In the genomic region with DNA sequence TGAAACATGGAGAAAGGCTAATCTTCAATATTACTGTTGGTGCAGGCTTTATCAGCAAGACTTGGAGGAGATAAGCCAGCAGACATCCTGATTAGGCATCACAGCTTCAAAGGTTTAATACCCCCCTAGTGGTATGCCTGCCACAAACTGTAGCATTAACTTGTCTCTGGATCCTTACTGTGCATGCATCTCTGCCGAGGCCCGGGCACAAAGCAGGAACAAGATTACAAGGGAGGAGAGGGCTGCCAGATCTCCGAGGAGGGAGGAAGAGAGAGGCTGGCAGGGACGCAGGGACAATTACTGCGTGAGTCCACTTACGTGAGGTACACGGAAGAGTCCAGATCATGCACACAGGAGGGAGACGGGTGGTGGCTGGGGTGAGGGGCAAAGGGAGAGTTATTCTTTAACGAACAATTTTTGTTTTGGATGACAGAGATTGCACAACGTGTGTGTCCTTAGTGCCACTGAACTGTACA, we compare ENCODE assay signal across 10 mouse cellular contexts. TPM values are rescaled to one million over a fixed set of nuclear protein-coding genes. Genes with fewer than 3 reads are reported as not detected.
DNase-seq lines count a peak whose midpoint lies in the region; ATAC-seq and TF ChIP-seq lines count a peak whose summit lies in the region.
"Had no signal": no experiment of that assay in that cellular context is flagged by ENCODE, and none has a peak within 500 bp of the region (broad histone marks: within the 10 kb centered on the region; RNA-seq: fewer than 3 reads in every experiment).

No protein-coding gene starts in this region.

- H3K4me2 ChIP-seq in forebrain, embryonic 13.5 days: no peak overlapping the region
- no peak overlapping the region for H3K4me2 ChIP-seq in forebrain, embryonic 16.5 days (ENCODE audit: low read length)
- H3K4me2 ChIP-seq in midbrain, embryonic 11.5 days: no peak overlapping the region
- no peak overlapping the region for H3K4me2 ChIP-seq in intestine, embryonic 16.5 days (ENCODE audit: low read depth, low read length)
- H3K4me2 ChIP-seq in stomach, postnatal 0 days (replicated peaks; ENCODE audit: low read depth): no peak overlapping the region

- H3K36me3 ChIP-seq in forebrain, embryonic 13.5 days (ENCODE audit: poor library complexity, severe bottlenecking): no peaks in the 10 kb centered on the region
- no peaks in the 10 kb centered on the region for H3K36me3 ChIP-seq in forebrain, embryonic 16.5 days (ENCODE audit: control insufficient read depth, insufficient read depth)
- no peaks in the 10 kb centered on the region for H3K36me3 ChIP-seq in midbrain, embryonic 11.5 days (ENCODE audit: control insufficient read depth, insufficient read depth, low read length)
- no peaks in the 10 kb centered on the region for H3K36me3 ChIP-seq in midbrain, embryonic 10.5 days
- H3K36me3 ChIP-seq in intestine, embryonic 16.5 days (ENCODE audit: control insufficient read depth, insufficient read depth, low read length): no peaks in the 10 kb centered on the region
- H3K36me3 ChIP-seq in stomach, postnatal 0 days (ENCODE audit: control insufficient read depth, insufficient read depth, low read length): no peaks in the 10 kb centered on the region

- H3K9me3 ChIP-seq in forebrain, embryonic 13.5 days (replicated peaks): no peaks in the 10 kb centered on the region; the same call in 1 of the 2 replicates
- H3K9me3 ChIP-seq in forebrain, embryonic 16.5 days (ENCODE audit: control insufficient read depth, low read length): no peaks in the 10 kb centered on the region
- H3K9me3 ChIP-seq in midbrain, embryonic 11.5 days (ENCODE audit: control insufficient read depth, low read length): no peaks in the 10 kb centered on the region
- no peaks in the 10 kb centered on the region for H3K9me3 ChIP-seq in midbrain, embryonic 10.5 days (replicated peaks)
- no peaks in the 10 kb centered on the region for H3K9me3 ChIP-seq in intestine, embryonic 16.5 days (ENCODE audit: control insufficient read depth, low read length)
- H3K9me3 ChIP-seq in stomach, postnatal 0 days (ENCODE audit: control insufficient read depth, low read length): no peaks in the 10 kb centered on the region

- TF ChIP-seq CTCF in stomach, postnatal 0 days (IDR thresholded peaks at IDR 0.05; ENCODE audit: low read depth): 0 out of 2 replicates have a peak, but pooled peaks have one; percentile 2

- no peak overlapping the region for H3K9ac ChIP-seq in forebrain, embryonic 13.5 days
- H3K9ac ChIP-seq in forebrain, embryonic 16.5 days (replicated peaks; ENCODE audit: low read depth, low read length): no peak overlapping the region
- H3K9ac ChIP-seq in midbrain, embryonic 11.5 days (ENCODE audit: low read length): peak overlapping the region; percentile 12
- H3K9ac ChIP-seq in intestine, embryonic 16.5 days (ENCODE audit: low read depth, low read length): no peak overlapping the region
- H3K9ac ChIP-seq in stomach, postnatal 0 days (ENCODE audit: low read length): no peak overlapping the region

- 43% methylated on average over 10 of the region's 10 CpGs for WGBS in forebrain, embryonic 13.5 days
- WGBS in forebrain, embryonic 16.5 days: 44% methylated on average over 10 of the region's 10 CpGs
- WGBS in midbrain, embryonic 11.5 days: 68% methylated on average over 10 of the region's 10 CpGs
- 72% methylated on average over 10 of the region's 10 CpGs for WGBS in midbrain, embryonic 10.5 days
- WGBS in intestine, embryonic 16.5 days: 49% methylated on average over 10 of the region's 10 CpGs
- 56% methylated on average over 10 of the region's 10 CpGs for WGBS in stomach, postnatal 0 days

- H3K4me3 ChIP-seq in forebrain, embryonic 13.5 days: no peak overlapping the region
- no peak overlapping the region for H3K4me3 ChIP-seq in forebrain, embryonic 16.5 days (replicated peaks; ENCODE audit: low read length)
- no peak overlapping the region for H3K4me3 ChIP-seq in midbrain, embryonic 11.5 days (ENCODE audit: low read depth, low read length)
- H3K4me3 ChIP-seq in midbrain, embryonic 10.5 days: no peak overlapping the region
- H3K4me3 ChIP-seq in intestine, embryonic 16.5 days (ENCODE audit: low read length): no peak overlapping the region
- no peak overlapping the region for H3K4me3 ChIP-seq in stomach, postnatal 0 days (ENCODE audit: low read depth, low read length)

- H3K27ac ChIP-seq in forebrain, embryonic 13.5 days: no peak overlapping the region
- no peak overlapping the region for H3K27ac ChIP-seq in forebrain, embryonic 16.5 days (ENCODE audit: low read length)
- H3K27ac ChIP-seq in midbrain, embryonic 11.5 days (ENCODE audit: low read depth, low read length): no peak overlapping the region
- no peak overlapping the region for H3K27ac ChIP-seq in midbrain, embryonic 10.5 days (replicated peaks)
- H3K27ac ChIP-seq in intestine, embryonic 16.5 days (ENCODE audit: low read length): no peak overlapping the region
- no peak overlapping the region for H3K27ac ChIP-seq in stomach, postnatal 0 days (replicated peaks)
- H3K27ac ChIP-seq: macrophage had no signal

- DNase-seq in midbrain, embryonic 11.5 days (ENCODE audit: low spot score, missing footprints): no peak
- no peak for DNase-seq in midbrain, embryonic 10.5 days (ENCODE audit: low spot score)
- no peak for DNase-seq in stomach, postnatal 0 days (ENCODE audit: low spot score)
- DNase-seq in thymus, postnatal 0 days (ENCODE audit: low spot score): no peak
- no peak for DNase-seq in urinary bladder, postnatal 4 days (ENCODE audit: low spot score in 2 of 2)

- ATAC-seq in forebrain, embryonic 13.5 days: 0 out of 2 replicates have a peak, but pooled peaks have one; percentile 30
- no peak for ATAC-seq in forebrain, embryonic 16.5 days
- no peak for ATAC-seq in midbrain, embryonic 11.5 days (ENCODE audit: low FRiP score)
- peak; percentile 74 for ATAC-seq in intestine, embryonic 16.5 days
- ATAC-seq in stomach, postnatal 0 days (ENCODE audit: low FRiP score, low TSS enrichment): no peak

- peaks cover 33% of the 10 kb centered on the region for H3K4me1 ChIP-seq in forebrain, embryonic 13.5 days
- peaks cover 20% of the 10 kb centered on the region for H3K4me1 ChIP-seq in forebrain, embryonic 16.5 days (replicated peaks; ENCODE audit: control insufficient read depth, insufficient read depth, low read length)
- H3K4me1 ChIP-seq in midbrain, embryonic 11.5 days (ENCODE audit: control insufficient read depth, insufficient read depth, low read length): peaks cover 5% of the 10 kb centered on the region
- H3K4me1 ChIP-seq in midbrain, embryonic 10.5 days: peaks cover 22% of the 10 kb centered on the region
- H3K4me1 ChIP-seq in intestine, embryonic 16.5 days (ENCODE audit: control insufficient read depth, insufficient read depth, low read length): peaks cover 11% of the 10 kb centered on the region; the same call in 1 of the 2 replicates
- no peaks in the 10 kb centered on the region for H3K4me1 ChIP-seq in stomach, postnatal 0 days (replicated peaks; ENCODE audit: control insufficient read depth, insufficient read depth)

- TF ChIP-seq EP300 in stomach, postnatal 0 days (optimal IDR thresholded peaks at IDR 0.05): no peak

- H3K27me3 ChIP-seq in forebrain, embryonic 13.5 days: no peaks in the 10 kb centered on the region
- H3K27me3 ChIP-seq in forebrain, embryonic 16.5 days (replicated peaks; ENCODE audit: control insufficient read depth, insufficient read depth, low read length): peaks cover 3% of the 10 kb centered on the region
- no peaks in the 10 kb centered on the region for H3K27me3 ChIP-seq in midbrain, embryonic 11.5 days (ENCODE audit: control insufficient read depth, insufficient read depth, low read length)
- H3K27me3 ChIP-seq in midbrain, embryonic 10.5 days (ENCODE audit: low read depth, poor library complexity, severe bottlenecking): no peaks in the 10 kb centered on the region
- H3K27me3 ChIP-seq in intestine, embryonic 16.5 days (replicated peaks; ENCODE audit: control insufficient read depth, insufficient read depth, low read length): no peaks in the 10 kb centered on the region
- H3K27me3 ChIP-seq in stomach, postnatal 0 days (ENCODE audit: control insufficient read depth, insufficient read depth, low read length): no peaks in the 10 kb centered on the region
- H3K27me3 ChIP-seq: CH12.LX had no signal

RNA-seq across cellular contexts. Expression of gene Stat5b, which starts 21.8 kb away (rescaled TPM):
- 11.1 and 14.0 TPM in 2 replicates for polyA plus RNA-seq in forebrain, embryonic 13.5 days (2015; fragmentation: Nextera tagmentation; extraction: Ambion mirVana)
- polyA plus RNA-seq in forebrain, embryonic 16.5 days (2015; fragmentation: Nextera tagmentation; extraction: Ambion mirVana): 9.8 and 11.9 TPM in 2 replicates
- polyA plus RNA-seq in midbrain, embryonic 11.5 days (2014; fragmentation: Nextera tagmentation; extraction: Ambion mirVana): 14.6 and 17.3 TPM in 2 replicates
- polyA plus RNA-seq in midbrain, embryonic 10.5 days (2016; fragmentation: Nextera tagmentation; extraction: Ambion mirVana): 15.0 and 15.9 TPM in 2 replicates
- 20.5 and 22.8 TPM in 2 replicates for polyA plus RNA-seq in intestine, embryonic 16.5 days (2015; fragmentation: Nextera tagmentation; extraction: Ambion mirVana)
- 16.1 and 17.3 TPM in 2 replicates for polyA plus RNA-seq in stomach, postnatal 0 days (2015; fragmentation: Nextera tagmentation; extraction: Ambion mirVana)
- polyA plus RNA-seq in thymus, postnatal 0 days (2015; fragmentation: Nextera tagmentation; extraction: Ambion mirVana): 99.6 and 105 TPM in 2 replicates

RNA-seq across cellular contexts. Expression of gene Stat5a, which starts 30.4 kb away (rescaled TPM):
- polyA plus RNA-seq in forebrain, embryonic 13.5 days (2015; fragmentation: Nextera tagmentation; extraction: Ambion mirVana): 0.85 and 1.2 TPM in 2 replicates
- 1.0 and 1.2 TPM in 2 replicates for polyA plus RNA-seq in forebrain, embryonic 16.5 days (2015; fragmentation: Nextera tagmentation; extraction: Ambion mirVana)
- polyA plus RNA-seq in midbrain, embryonic 11.5 days (2014; fragmentation: Nextera tagmentation; extraction: Ambion mirVana): 0.97 and 1.4 TPM in 2 replicates
- polyA plus RNA-seq in midbrain, embryonic 10.5 days (2016; fragmentation: Nextera tagmentation; extraction: Ambion mirVana): 1.7 TPM in 2 replicates
- 5.8 and 6.2 TPM in 2 replicates for polyA plus RNA-seq in intestine, embryonic 16.5 days (2015; fragmentation: Nextera tagmentation; extraction: Ambion mirVana)
- polyA plus RNA-seq in stomach, postnatal 0 days (2015; fragmentation: Nextera tagmentation; extraction: Ambion mirVana): 13.0 and 13.5 TPM in 2 replicates
- polyA plus RNA-seq in thymus, postnatal 0 days (2015; fragmentation: Nextera tagmentation; extraction: Ambion mirVana): 61.2 and 62.7 TPM in 2 replicates

RNA-seq across cellular contexts. Expression of gene Ghdc, which starts 58.0 kb away (rescaled TPM):
- polyA plus RNA-seq in forebrain, embryonic 13.5 days (2015; fragmentation: Nextera tagmentation; extraction: Ambion mirVana): 1.9 and 2.4 TPM in 2 replicates
- polyA plus RNA-seq in forebrain, embryonic 16.5 days (2015; fragmentation: Nextera tagmentation; extraction: Ambion mirVana): 2.5 and 5.0 TPM in 2 replicates
- 1.3 and 1.7 TPM in 2 replicates for polyA plus RNA-seq in midbrain, embryonic 11.5 days (2014; fragmentation: Nextera tagmentation; extraction: Ambion mirVana)
- polyA plus RNA-seq in midbrain, embryonic 10.5 days (2016; fragmentation: Nextera tagmentation; extraction: Ambion mirVana): 3.9 and 4.4 TPM in 2 replicates
- 6.5 and 6.7 TPM in 2 replicates for polyA plus RNA-seq in intestine, embryonic 16.5 days (2015; fragmentation: Nextera tagmentation; extraction: Ambion mirVana)
- polyA plus RNA-seq in stomach, postnatal 0 days (2015; fragmentation: Nextera tagmentation; extraction: Ambion mirVana): 3.6 and 3.9 TPM in 2 replicates
- polyA plus RNA-seq in thymus, postnatal 0 days (2015; fragmentation: Nextera tagmentation; extraction: Ambion mirVana): 2.4 and 2.7 TPM in 2 replicates

Comparison
In these comparisons a context has a peak if more than half of its experiments do, and no peak if none do; other contexts are left out.
1. ATAC-seq: peak in forebrain, embryonic 13.5 days (single experiment) and intestine, embryonic 16.5 days (single experiment); none in forebrain, embryonic 16.5 days (single experiment), midbrain, embryonic 11.5 days (single experiment) and stomach, postnatal 0 days (single experiment).